Mouse (Mus musculus) embryo, embryonic 11 days (tissue): ENCODE data around the gene Cul5.

Experiments
- DNase-seq: peaks from one replicate; pipeline ENCODE4 v3.0.0-alpha.2; 2015

Cul5 gene

DNA sequence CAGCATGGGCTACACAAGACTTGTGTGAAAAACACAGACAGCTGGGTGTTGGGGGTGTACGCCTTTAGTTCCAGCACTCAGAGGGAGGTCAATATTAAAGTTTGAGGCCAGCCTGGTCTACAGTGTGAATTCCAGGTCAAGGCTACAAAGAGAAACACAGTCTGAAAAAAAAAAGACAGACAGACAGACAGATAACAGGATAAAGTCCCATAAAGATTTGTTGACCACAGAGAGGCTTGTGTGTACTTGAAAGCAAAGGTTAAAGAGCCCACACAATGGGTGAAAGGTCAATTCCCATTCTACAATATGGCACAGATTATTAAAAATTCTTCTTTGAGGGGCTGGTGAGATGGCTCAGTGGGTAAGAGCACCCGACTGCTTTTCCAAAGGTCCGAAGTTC is 62.6 kb downstream of the Cul5 start:
- DNase-seq: no peak

DNA sequence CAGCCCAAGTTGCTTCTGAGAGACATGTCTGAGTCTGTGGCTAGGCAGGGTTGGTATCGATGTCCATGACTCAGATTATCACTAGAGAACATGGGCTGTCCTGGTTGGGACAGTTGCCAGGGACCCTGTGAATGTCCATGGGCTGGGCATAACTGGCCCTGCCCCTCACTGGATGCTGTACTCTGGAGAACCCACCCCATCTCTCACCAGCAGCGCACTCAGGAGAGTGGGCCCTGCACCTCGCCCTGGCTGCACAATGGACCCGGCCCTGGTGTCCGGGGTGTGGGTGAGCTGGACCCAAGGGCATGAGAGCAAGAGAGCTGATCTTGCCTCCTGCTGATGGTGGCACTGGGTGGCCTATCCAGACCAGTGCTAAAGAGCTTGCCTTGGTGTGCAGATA is 64.9 kb downstream of the Cul5 start:
- DNase-seq: no peak

DNA sequence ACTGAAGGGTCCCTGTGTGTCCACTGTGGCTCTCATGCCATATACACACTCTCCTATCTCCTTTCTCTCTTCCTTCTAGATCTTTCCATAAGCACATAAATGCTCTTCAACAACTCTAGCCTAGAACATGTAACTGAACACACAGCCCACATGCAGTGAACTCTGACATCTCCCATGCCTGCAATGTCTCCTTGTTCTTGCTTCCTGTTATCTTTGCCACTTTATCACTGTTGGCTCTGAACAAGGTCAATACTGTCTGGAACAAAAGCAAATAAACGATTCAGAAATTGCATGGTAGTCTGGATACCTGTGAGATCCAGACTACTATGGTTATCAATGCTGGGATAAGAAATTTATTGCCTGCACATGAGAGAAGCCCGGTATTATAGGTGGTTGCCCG is 66.0 kb downstream of the Cul5 start:
- no peak for DNase-seq

DNA sequence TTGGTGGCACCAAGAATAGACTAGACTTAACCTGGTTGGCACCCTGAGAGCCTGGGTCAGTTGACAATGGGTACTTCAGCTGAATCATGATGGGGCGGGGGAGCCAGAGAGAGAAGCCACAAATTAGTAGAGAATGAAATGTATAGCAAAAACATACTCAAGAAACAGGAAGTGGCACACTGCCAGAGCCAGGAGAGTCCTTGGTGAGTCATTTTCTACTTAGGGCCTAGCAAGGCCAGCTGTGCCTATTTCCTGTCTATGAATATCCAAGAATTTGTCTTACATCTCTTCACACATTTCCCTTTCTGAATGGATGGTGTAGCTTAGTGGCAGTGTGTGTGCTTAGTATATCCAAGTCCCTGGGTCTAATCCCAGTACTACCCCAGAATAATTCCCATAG is 66.4 kb downstream of the Cul5 start:
- no peak for DNase-seq

DNA sequence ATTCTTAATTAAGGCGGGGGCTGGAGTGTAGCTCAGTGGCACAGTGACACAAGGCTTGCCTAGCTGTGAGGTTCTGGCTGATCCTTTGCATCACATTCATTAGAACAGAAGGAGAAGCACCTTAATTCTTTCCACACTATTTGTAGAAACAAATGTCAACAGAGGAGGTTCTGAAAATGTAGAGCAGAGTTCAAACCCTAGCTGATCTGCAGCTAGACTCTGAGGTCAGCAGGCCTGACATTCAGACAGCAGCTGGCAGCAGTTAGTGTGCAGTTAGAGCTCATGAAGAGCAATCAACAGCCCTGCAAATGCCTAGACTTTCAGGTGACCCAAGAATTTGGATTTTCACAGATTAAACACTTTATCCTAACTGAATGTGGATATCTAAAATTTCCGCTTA is 68.3 kb downstream of the Cul5 start:
- DNase-seq: no peak

DNA sequence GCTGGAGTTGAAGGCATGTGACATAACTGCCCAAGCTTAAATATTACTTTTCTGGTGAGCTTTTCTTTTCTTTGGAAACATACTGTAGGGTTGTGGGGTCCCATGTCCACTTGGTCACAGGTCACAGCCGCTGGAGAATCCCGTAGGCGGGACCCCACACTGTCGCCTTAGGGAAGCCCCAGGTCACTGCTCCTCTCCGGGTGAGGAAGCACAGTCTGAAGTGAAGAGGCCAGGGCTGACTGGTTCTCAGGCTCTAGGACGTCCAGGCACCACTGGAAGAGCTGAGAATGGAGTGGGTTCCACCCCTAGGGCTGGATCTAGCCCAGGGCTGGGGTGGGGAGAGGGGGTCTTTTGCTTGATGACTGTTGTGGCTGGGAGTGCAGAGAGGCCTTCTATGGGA is 71.2 kb downstream of the Cul5 start:
- DNase-seq: no peak

DNA sequence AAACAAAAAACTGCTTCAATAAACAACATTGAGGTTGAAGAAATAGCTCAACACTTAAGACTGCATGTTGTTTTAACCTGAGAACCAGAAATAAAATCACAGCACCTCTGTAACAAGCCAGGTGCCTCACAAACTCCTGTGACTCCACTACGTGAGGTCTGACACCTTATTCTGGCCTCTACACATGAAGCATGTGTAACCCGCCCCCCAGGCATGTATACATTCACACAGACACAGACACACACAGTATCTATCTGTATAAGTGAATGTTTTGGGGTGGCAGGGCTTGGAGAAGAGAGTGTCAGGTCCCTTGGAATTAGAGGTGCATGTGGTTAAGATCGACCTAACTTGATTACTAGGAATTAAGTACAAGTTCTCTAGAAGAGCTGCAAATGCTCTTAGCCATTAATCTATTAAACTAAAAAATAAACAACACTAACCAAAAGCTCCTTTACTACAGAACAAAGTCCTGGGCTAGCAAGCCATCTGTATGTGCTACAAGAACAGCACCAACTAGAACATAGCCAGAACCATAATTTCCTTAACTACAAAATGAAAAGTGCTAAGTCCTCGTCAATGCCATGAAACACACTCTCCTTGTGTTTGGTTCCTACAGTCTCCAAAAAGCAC is 72.7 kb downstream of the Cul5 start:
- no peak for DNase-seq

DNA sequence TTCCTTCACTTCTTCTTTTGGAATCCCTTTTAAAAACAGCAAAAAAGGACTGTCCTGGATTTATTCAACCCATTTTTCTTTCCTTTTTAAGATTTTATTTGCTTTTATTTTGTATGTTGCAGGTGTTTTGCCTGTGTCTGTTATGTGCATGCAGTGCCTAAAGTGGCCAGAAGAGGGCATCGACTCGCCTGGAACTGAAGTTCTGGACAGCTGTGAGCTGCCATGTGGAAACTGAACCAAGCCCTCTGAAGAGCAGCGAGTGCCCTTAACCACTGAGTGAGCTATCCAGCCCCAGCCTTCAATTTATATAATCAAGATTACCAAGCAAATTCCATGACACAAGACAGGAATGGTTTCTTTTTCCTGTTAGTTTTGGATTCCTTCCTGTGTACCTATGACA is 75.0 kb downstream of the Cul5 start:
- DNase-seq: peak; percentile 72

DNA sequence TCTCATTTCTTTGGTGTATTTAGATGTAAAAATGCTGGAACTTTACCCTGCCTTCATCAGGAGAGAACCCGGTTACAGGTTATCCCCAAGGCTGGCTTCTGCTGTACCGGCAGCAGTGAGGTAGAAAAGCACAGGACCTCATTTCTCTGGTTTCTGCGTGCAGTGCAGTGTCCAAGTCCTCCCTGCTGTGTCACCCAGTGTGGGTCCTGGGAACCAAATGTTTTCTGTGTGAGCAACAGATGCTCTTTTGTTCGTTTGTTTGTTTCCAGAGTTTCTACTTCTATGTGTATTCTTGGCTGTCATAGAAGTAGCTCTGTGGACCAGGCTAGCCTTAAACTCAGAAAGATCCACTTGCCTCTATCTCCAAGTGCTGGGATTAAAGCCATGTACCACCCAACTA is 87.9 kb downstream of the Cul5 start:
- no peak for DNase-seq

DNA sequence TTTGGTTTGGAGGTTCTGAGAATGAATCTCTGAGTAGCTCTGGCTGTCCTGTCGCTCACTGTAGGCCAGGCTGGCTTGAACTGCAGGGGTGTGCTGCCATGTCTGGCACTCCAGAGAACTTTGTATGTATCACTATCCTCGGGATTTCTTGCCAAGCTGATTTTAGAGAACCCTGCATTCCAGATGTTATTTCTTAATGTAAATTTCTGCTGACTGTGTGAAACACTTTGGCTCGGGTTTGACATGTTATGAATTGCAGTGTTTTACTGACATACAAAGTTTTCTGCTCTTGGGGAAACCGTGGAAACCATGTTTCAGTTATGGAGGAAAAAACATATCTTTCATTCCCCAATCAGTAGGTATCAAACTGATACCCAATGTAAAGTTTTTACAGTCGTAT is 94.1 kb downstream of the Cul5 start:
- DNase-seq: no peak

DNA sequence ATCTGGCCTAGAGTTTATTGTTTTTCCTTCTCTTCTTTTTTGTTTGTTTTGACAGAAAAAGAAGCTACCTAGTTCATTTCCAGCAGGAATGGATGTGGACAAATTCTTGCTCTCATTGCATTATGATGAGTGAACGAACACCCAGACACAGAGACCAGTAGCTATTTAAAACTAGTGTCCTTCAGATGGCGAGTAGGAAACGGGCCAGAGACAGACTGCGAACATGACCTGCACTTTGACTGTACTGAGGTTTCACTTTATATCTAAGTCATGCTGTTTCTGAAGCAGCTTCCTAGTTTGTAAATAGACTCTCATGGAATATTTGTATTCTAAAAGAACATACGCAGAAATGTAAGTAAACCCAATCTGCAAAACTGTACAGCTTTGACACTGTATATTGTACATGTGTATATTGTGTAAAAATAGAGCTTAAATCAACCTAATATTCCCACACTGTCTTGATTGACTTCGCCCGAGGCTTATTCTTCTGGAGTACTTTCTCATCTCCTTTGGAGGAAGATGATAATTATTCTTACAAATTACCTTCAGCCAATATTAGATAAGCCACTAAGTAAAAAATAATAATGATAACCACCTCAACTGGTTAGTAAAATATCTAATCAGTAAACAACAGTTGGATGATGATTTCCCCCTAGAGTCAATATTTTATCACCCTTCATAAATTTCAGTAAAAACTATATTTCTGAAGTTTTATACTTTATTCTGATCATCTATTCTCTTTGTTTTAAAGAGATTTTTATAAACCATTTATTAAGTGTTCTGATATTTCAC is 97.1 kb downstream of the Cul5 start:
- DNase-seq: no peak

DNA sequence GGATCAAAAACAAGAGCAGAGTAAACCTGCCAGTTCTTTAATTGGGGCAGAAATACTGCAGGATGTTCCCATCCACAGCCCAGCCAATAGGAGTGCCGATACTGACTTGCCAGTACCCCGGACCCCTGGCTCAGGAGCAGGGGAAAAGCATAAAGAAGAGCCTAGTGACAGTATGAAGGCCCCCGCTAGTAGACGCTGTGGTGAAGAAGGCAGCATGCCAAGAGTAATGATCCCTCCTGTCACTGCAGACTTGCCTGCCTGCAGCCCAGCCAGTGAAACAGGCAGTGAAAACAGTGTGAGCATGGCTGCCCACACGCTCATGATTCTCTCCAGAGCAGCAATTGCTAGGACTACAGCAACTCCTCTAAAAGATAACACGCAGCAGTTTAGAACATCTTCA is 99.2 kb downstream of the Cul5 start:
- DNase-seq: no peak
